Mouse (Mus musculus): ENCODE results near the gene Ctbp1. TPM values are rescaled to one million over a fixed set of nuclear protein-coding genes. Genes with fewer than 3 reads are reported as not detected.

The Ctbp1 gene
- total RNA-seq (2021): 100 to 1,000 TPM; 242 to 244 TPM
- long read RNA-seq, experiment 1, transcript Ctbp1-201 (9 exons, 2,279 nt): major isoform, 91 of 576 reads
- long read RNA-seq, experiment 1, transcript Ctbp1-211 (10 exons, 2,436 nt): minor isoform, 57 of 576 reads
- long read RNA-seq, experiment 1, partial matches to known transcripts: 19 of 576 reads
- long read RNA-seq, experiment 1, other reads (novel, unspliced or antisense): 403 of 576 reads
- long read RNA-seq, experiment 2, transcript Ctbp1-211 (10 exons, 2,436 nt): minor isoform, 58 of 708 reads
- long read RNA-seq, experiment 2, transcript Ctbp1-206 (8 exons, 2,091 nt): minor isoform, 5 of 708 reads
- long read RNA-seq, experiment 2, transcript Ctbp1-201 (9 exons, 2,279 nt): major isoform, 105 of 708 reads
- long read RNA-seq, experiment 2, partial matches to known transcripts: 20 of 708 reads
- long read RNA-seq, experiment 2, other reads (novel, unspliced or antisense): 516 of 708 reads

DNA sequence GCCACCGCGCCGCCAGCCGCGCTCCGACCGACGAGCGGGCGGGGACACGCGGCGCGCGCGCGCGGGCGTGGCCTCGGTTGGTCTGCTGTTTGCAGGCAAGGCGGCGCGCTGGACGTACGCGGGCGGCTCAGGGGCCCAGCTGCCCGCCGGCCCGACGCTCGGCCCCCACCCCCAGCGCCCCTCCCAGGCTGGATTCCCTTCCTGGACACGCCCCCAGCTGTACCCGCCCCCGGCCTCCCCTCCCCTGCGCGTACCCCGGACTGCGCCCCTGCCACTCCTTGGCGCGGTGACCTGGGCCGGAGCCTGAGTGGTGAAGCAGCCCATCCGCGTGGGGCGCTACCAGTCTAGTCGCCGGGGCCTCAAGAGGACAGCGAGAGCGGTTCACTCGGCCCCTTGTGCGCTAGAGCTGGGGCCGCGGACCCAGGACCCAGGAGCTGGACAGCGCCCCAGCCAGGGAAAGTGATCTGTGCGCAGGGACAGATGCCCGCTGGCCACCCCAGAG, at the start of gene Ctbp1:
TSS of gene Ctbp1 (minus strand) at position 42 of the 502 bp plus-strand sequence.
- DNase-seq (ENCODE audit: low spot score in 2 of 2): peak; percentile 89 to 95

DNA sequence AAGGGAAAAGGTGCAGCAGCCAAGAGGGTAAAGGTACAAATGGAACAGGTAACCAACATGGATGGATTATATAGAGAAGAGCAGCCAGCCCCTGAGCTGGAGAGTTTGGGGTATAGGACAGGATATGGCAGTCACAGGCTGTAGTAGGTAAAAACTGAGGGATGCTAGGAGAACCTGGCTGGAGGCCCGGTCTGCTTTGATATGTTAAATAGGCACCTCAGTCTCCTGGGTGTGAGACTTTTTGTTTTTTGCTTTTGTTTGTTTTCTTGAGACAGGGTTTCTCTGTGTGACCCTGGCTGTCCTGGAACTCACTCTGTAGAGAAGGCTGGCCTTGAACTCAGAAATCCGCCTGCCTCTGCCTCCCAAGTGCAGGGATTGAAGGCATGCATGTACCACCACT, 49.7 kb upstream of the Ctbp1 start:
- DNase-seq (ENCODE audit: low spot score in 2 of 2): no peak

DNA sequence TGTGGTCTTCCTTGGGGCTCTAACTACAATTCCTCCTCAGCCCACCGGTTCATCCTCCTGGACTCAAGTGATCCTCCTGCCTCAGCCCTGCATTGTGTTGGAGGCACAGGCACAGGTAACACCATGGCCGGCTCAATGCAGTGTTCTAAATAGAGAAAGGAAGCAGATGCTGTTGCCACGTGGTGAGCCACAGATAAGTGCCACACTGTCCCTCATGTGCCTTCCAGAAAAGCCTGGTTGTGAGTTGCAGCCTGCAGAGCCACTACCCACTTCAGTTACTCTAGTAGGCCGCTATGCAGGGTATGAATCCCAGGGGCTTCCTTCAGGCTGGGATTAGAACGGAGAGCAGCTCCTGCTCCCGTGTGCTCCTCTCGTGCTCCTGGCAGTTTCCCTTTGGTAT, 37.4 kb upstream of the Ctbp1 start:
- no peak for DNase-seq (ENCODE audit: low spot score in 2 of 2)

DNA sequence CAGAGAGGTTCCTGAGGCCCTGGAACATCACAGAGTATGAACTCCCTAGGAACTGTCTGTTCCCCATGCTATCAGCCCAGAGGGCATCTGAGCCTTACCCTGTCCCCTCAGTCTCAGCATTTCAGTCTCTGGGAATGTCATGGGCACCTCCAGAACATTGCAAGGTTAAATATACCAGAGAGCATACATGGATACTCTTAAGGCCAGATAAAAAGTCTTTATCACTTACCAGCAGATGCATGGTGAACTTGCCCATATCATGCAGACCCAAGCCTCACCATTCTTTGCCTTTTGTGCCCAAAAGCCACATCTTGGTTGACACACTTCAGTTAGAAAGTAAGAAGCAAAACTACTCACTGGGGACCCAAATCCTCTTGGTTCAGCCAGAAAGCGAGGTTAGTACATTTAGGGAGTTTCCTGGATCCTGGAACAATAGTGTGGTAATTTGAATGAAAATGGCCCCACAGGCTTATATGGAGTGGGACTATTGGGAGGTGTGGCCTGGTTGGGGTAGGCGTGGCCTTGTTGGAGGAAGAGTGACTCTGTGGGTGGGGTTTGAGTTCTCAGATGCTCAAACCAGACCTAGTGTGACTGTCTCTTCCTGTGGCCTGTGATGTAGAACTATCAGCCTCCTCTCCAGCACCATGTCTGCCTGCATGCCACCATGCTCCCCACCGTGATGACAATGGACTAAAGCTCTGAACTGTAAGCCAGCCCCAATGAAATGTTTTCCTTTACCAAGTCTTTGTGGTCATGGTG, 36.1 kb upstream of the Ctbp1 start:
- DNase-seq (ENCODE audit: low spot score in 2 of 2): no peak

DNA sequence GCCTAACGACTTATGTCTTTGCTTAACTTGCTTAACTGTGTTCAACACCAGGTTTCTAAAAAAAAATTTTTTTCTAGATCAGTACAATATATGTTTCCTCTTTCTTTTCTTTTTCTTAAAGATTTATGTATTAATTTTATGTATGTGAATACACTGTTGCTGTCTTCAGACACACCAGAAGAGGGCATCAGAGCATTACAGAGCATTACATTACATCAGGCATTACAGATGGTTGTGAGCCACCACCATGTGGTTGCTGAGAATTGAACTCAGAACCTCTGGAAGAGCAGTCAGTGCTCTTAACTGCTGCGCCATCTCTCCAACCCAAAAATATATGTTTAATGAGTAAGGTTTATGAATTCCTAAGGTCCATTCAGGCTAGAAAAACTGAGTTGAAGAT, 27.0 kb upstream of the Ctbp1 start:
- no peak for DNase-seq (ENCODE audit: low spot score in 2 of 2)

DNA sequence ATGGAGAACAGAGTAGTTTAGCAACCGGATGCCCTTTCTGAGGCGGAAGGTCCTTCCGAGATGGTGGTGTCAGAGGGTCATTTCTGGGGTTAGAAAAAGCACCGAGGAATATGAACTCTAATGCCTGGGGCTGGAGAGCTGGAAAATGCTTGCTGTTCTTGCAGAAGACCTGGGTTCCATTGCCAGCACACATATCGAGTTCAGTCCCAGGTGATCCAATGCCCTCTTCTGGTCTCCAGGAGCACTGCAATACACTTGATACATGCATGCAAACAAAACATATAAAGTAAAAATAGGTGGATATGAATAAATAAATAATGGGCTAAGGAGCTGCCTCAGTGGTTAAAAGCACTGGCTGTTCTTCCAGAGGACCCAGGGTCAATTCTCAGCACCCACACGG, 22.4 kb upstream of the Ctbp1 start:
- no peak for DNase-seq (ENCODE audit: low spot score in 2 of 2)

DNA sequence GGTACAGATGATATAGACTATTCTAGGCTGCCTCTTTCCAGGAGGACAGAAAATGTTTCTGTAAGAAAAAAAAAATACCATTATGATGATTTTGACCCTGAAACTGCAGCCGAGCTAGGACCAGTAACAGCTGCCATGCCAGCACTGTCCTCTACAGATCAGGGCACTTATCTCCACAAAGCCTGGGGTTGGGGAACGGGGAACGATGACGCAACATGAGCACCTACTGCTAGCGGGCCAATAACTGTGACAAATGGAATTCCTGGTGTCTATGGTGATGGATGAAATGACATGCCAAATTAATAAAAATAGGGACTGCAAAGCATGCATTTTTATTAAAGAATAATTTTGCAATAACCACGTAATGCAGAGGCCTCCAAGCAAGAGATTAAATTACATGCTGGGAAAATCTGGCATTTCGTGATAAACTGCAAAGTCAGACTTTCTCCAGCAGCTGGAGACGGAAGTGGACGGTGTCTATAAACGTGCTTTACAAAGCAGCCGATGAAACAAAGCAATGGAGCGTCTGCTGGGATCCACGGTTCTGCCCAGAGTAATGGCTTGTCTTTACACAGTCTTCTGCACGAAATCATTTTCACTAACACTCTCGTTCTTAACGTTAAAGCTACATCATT, 19.1 kb upstream of the Ctbp1 start:
- no peak for DNase-seq (ENCODE audit: low spot score in 2 of 2)

DNA sequence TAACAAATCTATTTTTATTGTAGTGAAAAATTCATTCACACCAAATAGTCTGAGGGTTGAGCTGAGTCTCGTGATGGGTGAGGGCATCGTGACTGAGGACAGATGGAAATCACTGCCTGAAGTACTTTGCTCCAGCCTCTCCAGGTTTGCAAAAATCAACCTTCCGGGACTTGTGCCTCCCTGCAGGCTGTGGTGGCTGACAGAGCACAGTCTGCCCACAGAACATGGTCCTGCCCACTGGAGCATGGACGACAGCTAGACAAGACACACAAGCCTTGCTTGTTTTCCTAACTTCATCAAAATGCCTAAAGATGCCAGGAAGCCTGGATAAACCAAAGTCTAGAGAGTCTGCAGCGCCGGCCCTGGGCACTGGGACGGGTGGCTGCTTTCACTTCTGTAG, 9.2 kb upstream of the Ctbp1 start:
- DNase-seq (ENCODE audit: low spot score in 2 of 2): no peak

DNA sequence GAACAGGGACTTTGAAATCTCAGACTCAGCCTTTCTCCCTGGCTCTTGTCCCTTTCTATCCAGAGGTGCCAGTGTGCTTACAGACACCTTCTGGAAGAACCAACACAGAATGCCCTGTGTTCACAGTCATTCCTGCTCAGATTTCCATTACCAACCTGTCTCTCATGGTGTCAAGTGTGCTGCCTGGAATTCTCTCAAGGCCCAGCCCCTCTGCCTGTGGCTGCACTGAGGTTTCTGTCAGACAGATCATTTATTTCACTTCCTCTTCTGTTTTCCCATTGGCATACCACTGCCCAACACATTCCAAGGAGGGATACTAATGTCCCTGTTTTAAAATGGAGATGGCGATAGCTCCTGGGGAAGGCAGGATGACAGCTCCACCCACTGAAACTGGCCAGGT, 6.6 kb upstream of the Ctbp1 start:
- no peak for DNase-seq (ENCODE audit: low spot score in 2 of 2)

DNA sequence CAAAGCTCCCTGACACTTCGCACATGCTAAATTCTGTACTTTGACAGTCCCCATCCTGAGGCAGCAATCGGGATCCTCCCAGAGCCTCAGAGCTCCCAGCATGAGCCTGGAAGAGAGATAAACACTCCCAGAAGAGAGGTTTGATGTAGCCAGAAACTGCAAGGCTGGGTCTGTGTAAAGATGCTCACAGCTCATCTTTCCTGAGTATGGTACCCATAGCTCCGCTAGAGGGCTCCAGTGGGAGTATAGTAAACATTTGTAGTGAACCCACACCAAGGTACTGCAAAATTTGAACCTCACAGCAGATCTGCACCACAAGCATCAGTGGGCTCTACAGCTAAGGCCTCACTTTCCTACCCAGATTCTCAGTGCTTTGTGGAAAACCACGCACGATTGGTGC, 4.2 kb upstream of the Ctbp1 start:
- no peak for DNase-seq (ENCODE audit: low spot score in 2 of 2)

DNA sequence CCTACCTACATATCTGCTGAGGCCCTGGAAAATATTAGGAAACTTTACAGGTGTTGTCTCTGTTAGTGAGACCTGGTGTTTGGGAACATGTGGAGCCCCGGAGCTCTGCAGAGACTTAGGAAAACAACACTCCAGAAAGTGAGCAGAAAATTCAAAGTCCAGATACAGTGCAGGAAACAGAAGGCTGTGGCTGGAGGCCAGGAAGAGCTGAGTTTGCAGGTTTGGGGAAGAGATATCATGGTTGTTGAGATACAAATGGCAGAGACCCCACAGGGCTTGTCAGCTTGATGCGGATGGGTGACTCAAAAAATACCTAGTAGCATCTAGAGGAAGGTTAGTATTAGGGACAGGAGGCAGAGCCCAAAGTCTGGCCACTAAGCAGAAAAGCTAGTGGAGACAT, 2.5 kb upstream of the Ctbp1 start:
- no peak for DNase-seq (ENCODE audit: low spot score in 2 of 2)

DNA sequence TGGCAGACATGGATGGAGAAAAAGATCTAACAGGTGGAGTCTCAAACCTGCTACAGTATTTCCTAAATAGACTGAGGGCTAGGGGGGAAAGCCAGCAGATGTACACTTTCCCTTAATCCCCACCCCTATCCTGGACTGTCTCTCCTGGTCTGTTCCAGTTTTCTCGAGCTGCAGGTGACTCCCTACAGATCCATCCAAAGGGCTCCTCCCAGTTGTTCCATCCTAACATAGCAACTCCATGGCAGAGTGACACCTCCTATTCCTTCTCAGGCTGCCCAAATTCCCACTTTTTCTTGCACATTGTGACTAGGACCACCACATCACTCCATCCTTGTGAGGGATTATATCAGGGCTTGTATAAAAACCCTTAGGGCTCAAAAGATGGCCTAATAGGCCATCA, 960 bp upstream of the Ctbp1 start:
- no peak for DNase-seq (ENCODE audit: low spot score in 2 of 2)

DNA sequence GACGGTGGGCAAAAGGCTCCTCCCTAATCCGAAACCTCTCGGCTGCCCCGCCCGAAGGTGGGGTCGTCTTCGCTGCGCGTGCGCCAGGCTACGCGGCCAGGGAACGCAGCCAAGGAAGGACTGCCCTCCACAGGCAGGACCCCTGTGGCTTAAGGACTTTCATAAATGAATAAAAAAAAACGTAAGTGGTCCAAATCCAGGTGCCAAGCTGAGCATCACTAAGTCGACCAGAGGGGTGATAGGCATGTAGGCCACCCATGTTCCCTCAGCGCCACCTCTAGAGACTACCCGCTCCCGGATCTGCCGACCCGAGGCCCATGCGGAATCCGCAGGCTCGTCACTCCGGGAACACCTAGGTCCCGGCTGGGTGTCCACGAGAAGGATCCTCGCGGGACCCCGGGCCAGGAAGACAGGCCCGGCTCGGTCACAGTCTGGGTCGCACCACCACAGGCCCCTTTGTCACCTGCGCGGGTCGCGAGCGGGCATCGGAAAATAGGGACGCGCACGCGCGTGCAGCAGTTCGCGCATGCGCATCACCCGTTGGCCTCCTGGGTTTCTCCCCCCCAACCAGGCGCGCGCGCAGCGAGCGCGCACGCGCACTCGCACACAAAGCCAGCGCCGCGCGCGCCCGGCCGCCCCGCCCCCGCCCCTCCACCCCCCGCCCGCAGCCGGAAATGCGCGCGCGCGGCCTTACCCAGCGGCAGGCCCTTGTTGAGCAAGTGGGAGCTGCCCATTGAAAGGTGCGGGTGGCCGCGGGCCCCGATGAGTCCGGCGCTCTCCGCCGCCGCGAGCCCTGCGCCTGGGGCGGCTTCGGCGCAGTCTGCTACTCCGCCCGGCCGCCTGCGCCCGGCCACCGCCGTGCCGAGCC, 475 bp downstream of the Ctbp1 start:
- peak; percentile 87 to 91 for DNase-seq (ENCODE audit: low spot score in 2 of 2)

DNA sequence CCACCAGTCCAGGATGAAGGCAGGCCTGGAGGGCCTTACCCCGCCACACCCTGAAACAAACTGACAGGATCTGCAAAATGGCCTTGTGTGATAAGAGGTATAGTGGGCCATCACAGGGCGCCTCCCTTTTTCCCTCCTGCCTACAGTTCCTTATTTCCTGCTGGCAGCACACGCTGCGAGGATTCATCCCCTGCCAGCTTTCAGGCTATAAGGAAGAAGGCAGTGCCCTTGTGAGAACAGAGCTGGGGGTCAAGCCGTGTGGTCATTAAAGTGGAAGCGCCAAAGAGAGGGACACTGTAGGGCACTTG, 1.1 kb downstream of the Ctbp1 start:
- no peak for DNase-seq (ENCODE audit: low spot score in 2 of 2)

DNA sequence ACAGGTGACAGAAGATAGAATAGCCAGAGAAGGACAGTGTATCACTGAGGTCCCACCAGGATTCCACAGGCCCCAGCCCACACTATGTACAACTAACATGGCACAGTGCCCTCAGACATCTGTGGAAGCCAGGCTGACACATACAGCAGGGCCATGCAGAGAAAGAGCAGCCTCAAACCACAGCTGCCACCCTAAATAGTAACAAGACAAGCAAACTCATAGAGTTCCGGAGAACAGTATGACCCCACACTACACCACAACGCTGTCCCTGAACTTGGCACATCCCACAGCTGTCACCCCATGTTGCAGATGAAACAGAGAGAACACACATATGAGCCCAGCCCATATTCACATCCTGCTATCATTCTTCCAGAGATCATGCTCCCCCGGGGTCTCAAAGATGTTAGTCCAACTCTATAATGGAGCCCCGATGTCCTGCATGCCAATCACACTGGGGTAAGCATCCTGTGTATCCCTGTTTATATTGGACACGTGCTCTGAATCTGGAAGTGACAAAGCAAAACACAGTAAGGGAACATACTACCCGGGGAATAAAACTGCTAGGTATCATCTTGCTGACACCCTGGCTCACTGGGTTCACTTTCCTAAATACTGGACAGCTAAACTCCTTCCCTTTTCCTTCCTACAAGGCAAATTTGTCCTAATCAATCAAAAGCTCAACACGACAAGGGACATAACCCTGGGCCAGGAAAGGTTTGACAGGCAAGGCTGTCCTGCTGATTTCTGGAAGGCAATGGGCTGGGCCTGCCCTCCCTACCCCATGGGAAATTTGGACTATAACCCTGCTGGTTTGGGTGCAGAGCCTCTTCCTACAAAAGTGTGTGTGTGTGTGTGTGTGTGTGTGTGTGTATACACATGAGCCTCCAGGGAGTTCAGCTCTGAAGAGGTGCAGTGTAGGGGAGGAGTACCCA, 1.7 kb downstream of the Ctbp1 start:
- no peak for DNase-seq (ENCODE audit: low spot score in 2 of 2)

DNA sequence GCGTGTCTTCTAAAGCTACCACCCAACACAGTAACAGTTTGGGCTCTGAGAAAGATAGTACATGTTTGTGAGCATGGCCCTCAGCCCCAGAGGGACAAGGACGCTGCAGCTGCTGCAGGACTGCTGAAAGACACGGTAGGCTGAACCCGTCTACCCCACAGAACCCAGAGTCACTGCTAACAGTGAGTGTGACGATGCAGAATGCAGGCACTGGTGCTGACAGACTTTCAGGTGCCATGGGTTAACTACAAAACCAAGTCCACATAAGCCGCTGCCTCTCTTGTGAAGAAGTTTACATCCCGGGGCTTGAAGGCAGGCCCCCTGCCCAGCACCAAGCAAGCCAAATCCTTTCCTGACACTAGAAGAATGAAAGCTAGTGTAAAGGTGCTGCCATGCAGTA, 2.6 kb downstream of the Ctbp1 start:
- DNase-seq (ENCODE audit: low spot score in 2 of 2): no peak

DNA sequence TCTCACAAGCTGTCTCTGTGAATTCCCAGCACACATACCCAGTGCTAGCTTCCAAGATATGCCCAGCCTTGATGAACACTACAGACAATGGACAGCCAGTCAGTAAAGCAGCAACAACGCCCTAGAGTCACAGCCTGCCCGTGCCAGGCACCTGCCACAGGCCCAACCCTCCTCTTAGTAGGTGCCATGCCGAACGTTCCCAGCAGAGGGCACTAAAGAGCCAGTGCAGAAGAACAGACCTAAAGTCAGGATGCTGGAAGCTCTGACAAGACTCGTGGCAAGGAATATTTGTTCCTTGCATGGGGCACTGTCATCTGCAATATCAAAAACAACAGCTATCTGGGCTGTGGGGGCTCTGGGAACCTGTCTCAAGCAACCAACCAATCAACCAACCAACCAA, 4.2 kb downstream of the Ctbp1 start:
- DNase-seq (ENCODE audit: low spot score in 2 of 2): peak; percentile 65 to 81

DNA sequence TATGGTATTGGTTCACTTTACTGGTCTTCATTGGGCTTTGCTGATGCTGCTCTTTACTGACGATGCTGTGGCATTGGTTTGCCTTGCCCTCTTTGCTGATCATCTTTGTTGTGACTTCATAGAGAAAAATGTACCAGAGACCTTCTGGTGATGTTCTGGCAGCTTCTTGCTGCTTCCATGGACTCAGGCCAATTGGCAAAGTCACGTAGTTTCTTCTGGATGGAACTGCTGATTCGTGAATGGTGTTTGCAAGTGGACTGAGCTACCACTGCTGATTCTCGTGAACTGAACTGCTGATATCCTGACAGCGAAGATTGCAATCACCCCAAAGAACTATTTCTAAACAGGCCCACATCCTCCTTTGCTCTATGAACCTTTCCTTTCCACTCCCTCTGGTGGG, 20.4 kb downstream of the Ctbp1 start:
- DNase-seq (ENCODE audit: low spot score in 2 of 2): no peak

DNA sequence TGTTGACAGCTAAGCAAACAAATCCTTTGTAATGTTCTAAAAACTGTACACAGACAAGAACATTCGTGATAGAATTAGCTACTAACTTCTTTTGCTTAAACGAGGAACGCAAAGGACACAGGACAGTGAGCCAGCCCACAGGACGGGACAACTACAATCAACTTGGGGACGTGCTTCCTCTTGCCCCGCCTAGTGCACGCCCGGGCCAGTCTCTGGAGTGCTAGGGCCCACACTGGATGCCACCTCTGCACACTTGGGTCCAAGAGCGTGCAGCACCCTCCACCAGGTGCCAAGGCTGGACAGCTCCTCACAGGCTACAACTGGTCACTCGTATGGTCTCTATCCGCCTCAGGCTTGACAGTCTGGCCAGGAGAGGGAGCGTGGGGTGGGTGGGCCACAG, 26.6 kb downstream of the Ctbp1 start:
- no peak for DNase-seq (ENCODE audit: low spot score in 2 of 2)

DNA sequence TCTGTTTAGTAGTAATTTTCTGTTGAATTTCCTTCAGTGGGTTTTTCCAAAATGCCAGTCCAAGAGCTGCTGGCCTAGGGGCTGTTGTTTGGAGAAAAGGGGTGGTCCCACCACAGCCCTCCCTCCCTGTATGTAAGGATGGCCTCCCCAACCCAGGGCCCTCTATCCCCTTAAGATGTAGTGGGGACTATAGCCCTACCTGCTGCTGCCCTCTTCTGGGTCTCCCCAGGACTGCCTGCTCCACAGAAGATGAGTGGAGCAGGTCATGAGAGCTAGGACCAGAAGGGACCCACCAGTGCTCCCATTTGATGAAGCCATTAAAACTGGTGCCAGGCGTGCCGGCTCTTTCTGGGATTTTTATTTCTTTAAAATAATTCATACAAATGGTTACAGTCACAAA, 27.4 kb downstream of the Ctbp1 start:
- DNase-seq (ENCODE audit: low spot score in 2 of 2): peak in 1 of 2 experiments; percentile 55
